Mouse (Mus musculus): ENCODE results near the gene Slc25a51. TPM values are rescaled to one million over a fixed set of nuclear protein-coding genes. Genes with fewer than 3 reads are reported as not detected.

The Slc25a51 gene
- polyA plus RNA-seq, 1 experiment from 2014 or later = 85.1 TPM

GRCm38 (mm10) chr4:45439281-45439680 is 30.7 kb upstream of the Slc25a51 start:
- Histone ChIP-seq H3K36me3 (peaks cover 41% of the 10 kb centered on the region), H3K27me3 (ENCODE audit: low read depth, poor library complexity, severe bottlenecking) (peaks cover 59% of the 10 kb centered on the region), H3K4me3 (no peak overlapping the region), H3K9me3 (replicated peaks) (no peaks in the 10 kb centered on the region), H3K4me1 (peaks cover 90% of the 10 kb centered on the region), H3K27ac (peak overlapping the region; percentile 67)
- peak; percentile 57 for DNase-seq (ENCODE audit: low spot score)
- WGBS = 27% methylated on average over 5 of the region's 5 CpGs

- H3K36me3 ChIP-seq = peaks cover 18% of the 10 kb centered on the region; the same call in 1 of the 2 replicates
- H3K9me3 ChIP-seq (replicated peaks) = no peaks in the 10 kb centered on the region
- peak; percentile 40 for DNase-seq (ENCODE audit: low spot score)
- peaks cover 95% of the 10 kb centered on the region for H3K4me1 ChIP-seq
- H3K27me3 ChIP-seq (ENCODE audit: low read depth, poor library complexity, severe bottlenecking) = peaks cover 39% of the 10 kb centered on the region
- WGBS = 49% methylated on average over 3 of the region's 3 CpGs
- H3K4me3 ChIP-seq = no peak overlapping the region
- peak overlapping the region; percentile 61 for H3K27ac ChIP-seq
Observed at GRCm38 (mm10) chr4:45437010-45437409, 28.4 kb upstream of the Slc25a51 start.

- peaks cover 33% of the 10 kb centered on the region for H3K27me3 ChIP-seq (ENCODE audit: low read depth, poor library complexity, severe bottlenecking)
- H3K4me1 ChIP-seq = peaks cover 99% of the 10 kb centered on the region
- DNase-seq (ENCODE audit: low spot score) = peak; percentile 42
- 65% methylated on average over 7 of the region's 7 CpGs for WGBS
- H3K27ac ChIP-seq = peak overlapping the region; percentile 61
- no peaks in the 10 kb centered on the region for H3K9me3 ChIP-seq (replicated peaks)
- H3K4me3 ChIP-seq = no peak overlapping the region
- H3K36me3 ChIP-seq = peaks cover 13% of the 10 kb centered on the region; the same call in 1 of the 2 replicates
Observed at GRCm38 (mm10) chr4:45436383-45436913, 27.9 kb upstream of the Slc25a51 start.

GRCm38 (mm10) chr4:45435899-45436298 is 27.3 kb upstream of the Slc25a51 start:
- Histone ChIP-seq H3K27ac (peak overlapping the region; percentile 61; the same call in 1 of the 2 replicates), H3K4me3 (no peak overlapping the region), H3K36me3 (peaks cover 10% of the 10 kb centered on the region; the same call in 1 of the 2 replicates), H3K9me3 (replicated peaks) (no peaks in the 10 kb centered on the region), H3K4me1 (peaks cover 94% of the 10 kb centered on the region), H3K27me3 (ENCODE audit: low read depth, poor library complexity, severe bottlenecking) (peaks cover 28% of the 10 kb centered on the region)
- DNase-seq (ENCODE audit: low spot score) = no peak
- WGBS = 46% methylated on average over 2 of the region's 2 CpGs

- no peak for DNase-seq (ENCODE audit: low spot score)
- no peaks in the 10 kb centered on the region for H3K9me3 ChIP-seq (replicated peaks)
- H3K4me1 ChIP-seq = peaks cover 82% of the 10 kb centered on the region
- peak overlapping the region; percentile 71 for H3K27ac ChIP-seq
- H3K36me3 ChIP-seq = 0 out of 2 replicates have a peak, but pooled peaks cover 2% of the 10 kb centered on the region
- 83% methylated on average over 4 of the region's 4 CpGs for WGBS
- H3K27me3 ChIP-seq (ENCODE audit: low read depth, poor library complexity, severe bottlenecking) = peaks cover 17% of the 10 kb centered on the region
- no peak overlapping the region for H3K4me3 ChIP-seq
Observed at GRCm38 (mm10) chr4:45434681-45435080, 26.1 kb upstream of the Slc25a51 start.

GRCm38 (mm10) chr4:45434071-45434470 is 25.5 kb upstream of the Slc25a51 start:
- DNase-seq (ENCODE audit: low spot score) = no peak

GRCm38 (mm10) chr4:45431806-45432205 is 23.2 kb upstream of the Slc25a51 start:
- Histone ChIP-seq H3K27me3 (ENCODE audit: low read depth, poor library complexity, severe bottlenecking) (no peaks in the 10 kb centered on the region), H3K36me3 (0 out of 2 replicates have a peak, but pooled peaks cover 2% of the 10 kb centered on the region), H3K27ac (peak overlapping the region; percentile 43), H3K4me1 (peaks cover 58% of the 10 kb centered on the region), H3K9me3 (replicated peaks) (no peaks in the 10 kb centered on the region), H3K4me3 (no peak overlapping the region)
- WGBS = 84% methylated on average over 3 of the region's 3 CpGs
- DNase-seq (ENCODE audit: low spot score) = no peak

More at GRCm38 (mm10) chr4:45434071-45434470, 25.5 kb upstream of the Slc25a51 start:
- 86% methylated on average over 12 of the region's 12 CpGs for WGBS
- Histone ChIP-seq H3K4me3 (no peak overlapping the region), H3K27me3 (ENCODE audit: low read depth, poor library complexity, severe bottlenecking) (peaks cover 17% of the 10 kb centered on the region), H3K4me1 (peaks cover 76% of the 10 kb centered on the region), H3K27ac (peak overlapping the region; percentile 71), H3K36me3 (0 out of 2 replicates have a peak, but pooled peaks cover 2% of the 10 kb centered on the region), H3K9me3 (replicated peaks) (no peaks in the 10 kb centered on the region)

- H3K27ac ChIP-seq = peak overlapping the region; percentile 43; the same call in 1 of the 2 replicates
- WGBS = 84% methylated on average over 3 of the region's 3 CpGs
- peaks cover 58% of the 10 kb centered on the region for H3K4me1 ChIP-seq
Observed at GRCm38 (mm10) chr4:45431316-45431715, 22.8 kb upstream of the Slc25a51 start.

GRCm38 (mm10) chr4:45429451-45429850 is 20.9 kb upstream of the Slc25a51 start:
- peaks cover 43% of the 10 kb centered on the region for H3K4me1 ChIP-seq
- no peaks in the 10 kb centered on the region for H3K9me3 ChIP-seq (replicated peaks)
- 90% methylated on average over 7 of the region's 7 CpGs for WGBS
- DNase-seq (ENCODE audit: low spot score) = no peak
- H3K36me3 ChIP-seq = peaks cover 6% of the 10 kb centered on the region; the same call in 1 of the 2 replicates
- H3K27me3 ChIP-seq (ENCODE audit: low read depth, poor library complexity, severe bottlenecking) = no peaks in the 10 kb centered on the region
- H3K27ac ChIP-seq = no peak overlapping the region
- no peak overlapping the region for H3K4me3 ChIP-seq

More at GRCm38 (mm10) chr4:45431316-45431715, 22.8 kb upstream of the Slc25a51 start:
- Histone ChIP-seq H3K27me3 (ENCODE audit: low read depth, poor library complexity, severe bottlenecking) (no peaks in the 10 kb centered on the region), H3K36me3 (0 out of 2 replicates have a peak, but pooled peaks cover 2% of the 10 kb centered on the region), H3K9me3 (replicated peaks) (no peaks in the 10 kb centered on the region), H3K4me3 (no peak overlapping the region)
- DNase-seq (ENCODE audit: low spot score) = no peak

- 74% methylated on average over 13 of the region's 13 CpGs for WGBS
- Histone ChIP-seq H3K4me3 (no peak overlapping the region), H3K9me3 (replicated peaks) (no peaks in the 10 kb centered on the region), H3K27ac (no peak overlapping the region; the same call in 1 of the 2 replicates), H3K4me1 (peaks cover 29% of the 10 kb centered on the region), H3K36me3 (peaks cover 14% of the 10 kb centered on the region), H3K27me3 (ENCODE audit: low read depth, poor library complexity, severe bottlenecking) (no peaks in the 10 kb centered on the region)
- DNase-seq (ENCODE audit: low spot score) = peak; percentile 62
Observed at GRCm38 (mm10) chr4:45426724-45427457, 18.3 kb upstream of the Slc25a51 start.

GRCm38 (mm10) chr4:45423406-45423805 is 14.8 kb upstream of the Slc25a51 start:
- WGBS = 36% methylated on average over 8 of the region's 8 CpGs
- Histone ChIP-seq H3K9me3 (replicated peaks) (no peaks in the 10 kb centered on the region), H3K27ac (peak overlapping the region; percentile 34; the same call in 1 of the 2 replicates), H3K36me3 (peaks cover 13% of the 10 kb centered on the region), H3K4me3 (no peak overlapping the region), H3K27me3 (ENCODE audit: low read depth, poor library complexity, severe bottlenecking) (no peaks in the 10 kb centered on the region), H3K4me1 (peaks cover 52% of the 10 kb centered on the region)
- DNase-seq (ENCODE audit: low spot score) = no peak

- H3K36me3 ChIP-seq = peaks cover 13% of the 10 kb centered on the region
- no peak overlapping the region for H3K4me3 ChIP-seq
- WGBS = 88% methylated on average over 10 of the region's 10 CpGs
- H3K4me1 ChIP-seq = peaks cover 60% of the 10 kb centered on the region
- H3K27ac ChIP-seq = no peak overlapping the region
- no peaks in the 10 kb centered on the region for H3K27me3 ChIP-seq (ENCODE audit: low read depth, poor library complexity, severe bottlenecking)
- H3K9me3 ChIP-seq (replicated peaks) = no peaks in the 10 kb centered on the region
- no peak for DNase-seq (ENCODE audit: low spot score)
Observed at GRCm38 (mm10) chr4:45422640-45423039, 14.1 kb upstream of the Slc25a51 start.
